Mouse (Mus musculus): ENCODE data around the gene Prrx1. TPM values are rescaled to one million over a fixed set of nuclear protein-coding genes. Genes with fewer than 3 reads are reported as not detected.

Gene Prrx1
- polyA plus RNA-seq, 1 experiment from 2014 or later: 0.04 TPM

- no peak for ATAC-seq
- in situ Hi-C loops (cut with MboI; ENCODE audit: low pct_unique_long_range_greater_than_20kb): no loop called here
- CTCF ChIA-PET: no interaction called here
- H3K27me3 ChIP-seq: peaks cover 18% of the 10 kb centered on the region
- DNase-seq (ENCODE audit: low read depth, low spot score): no peak
- POLR2A ChIA-PET: no interaction called here
- TF ChIP-seq CTCF (IDR thresholded peaks at IDR 0.05): no peak
These were observed 1.4 kb downstream of the Prrx1 start for GRCm38 (mm10) chr1:163311861-163312811.

GRCm38 (mm10) chr1:163311006-163311836 lies 2.3 kb downstream of the Prrx1 start:
- CTCF ChIA-PET: interaction anchor here (1.3 kb wide), 1 partner anchor 10 kb away, joined by 3 read pairs; no protein-coding TSS in a partner anchor
- no peak for ATAC-seq
- in situ Hi-C loops (cut with MboI; ENCODE audit: low pct_unique_long_range_greater_than_20kb): no loop called here
- peaks cover 18% of the 10 kb centered on the region for H3K27me3 ChIP-seq
- POLR2A ChIA-PET: no interaction called here
- no peak for DNase-seq (ENCODE audit: low read depth, low spot score)
- TF ChIP-seq CTCF (IDR thresholded peaks at IDR 0.05): no peak

- ChIA-PET POLR2A (no interaction called here), CTCF (interaction anchor here (1.1 to 1.3 kb wide), 2 partner anchors 9 to 11 kb away, joined by 3 read pairs; no protein-coding TSS in a partner anchor)
- in situ Hi-C loops (cut with MboI; ENCODE audit: low pct_unique_long_range_greater_than_20kb): no loop called here
- H3K27me3 ChIP-seq: peaks cover 18% of the 10 kb centered on the region
- no peak for ATAC-seq
- no peak for DNase-seq (ENCODE audit: low read depth, low spot score)
- no peak for TF ChIP-seq CTCF (IDR thresholded peaks at IDR 0.05)
These were observed 3.3 kb downstream of the Prrx1 start for GRCm38 (mm10) chr1:163310023-163310754.

GRCm38 (mm10) chr1:163309466-163309865 lies 4.0 kb downstream of the Prrx1 start:
- H3K27me3 ChIP-seq: peaks cover 18% of the 10 kb centered on the region
- ChIA-PET CTCF (interaction anchor here (1.1 to 1.3 kb wide), 2 partner anchors 10 to 12 kb away, joined by 3 read pairs; no protein-coding TSS in a partner anchor), POLR2A (no interaction called here)
- ATAC-seq: no peak
- no peak for DNase-seq (ENCODE audit: low read depth, low spot score)
- in situ Hi-C loops (cut with MboI; ENCODE audit: low pct_unique_long_range_greater_than_20kb): no loop called here
- no peak for TF ChIP-seq CTCF (IDR thresholded peaks at IDR 0.05)

- in situ Hi-C loops (cut with MboI; ENCODE audit: low pct_unique_long_range_greater_than_20kb): no loop called here
- ChIA-PET CTCF (no interaction called here), POLR2A (no interaction called here)
- peaks cover 18% of the 10 kb centered on the region for H3K27me3 ChIP-seq
- TF ChIP-seq CTCF (IDR thresholded peaks at IDR 0.05): no peak
- DNase-seq (ENCODE audit: low read depth, low spot score) (no peak), ATAC-seq (no peak)
These were observed 4.9 kb downstream of the Prrx1 start for GRCm38 (mm10) chr1:163308631-163309030.

- peaks cover 14% of the 10 kb centered on the region for H3K27me3 ChIP-seq
- in situ Hi-C loops (cut with MboI; ENCODE audit: low pct_unique_long_range_greater_than_20kb): no loop called here
- ChIA-PET POLR2A (no interaction called here), CTCF (no interaction called here)
- DNase-seq (ENCODE audit: low read depth, low spot score): no peak
- ATAC-seq: no peak
- no peak for TF ChIP-seq CTCF (IDR thresholded peaks at IDR 0.05)
These were observed 5.8 kb downstream of the Prrx1 start for GRCm38 (mm10) chr1:163307706-163308105.

- H3K27me3 ChIP-seq: peaks cover 4% of the 10 kb centered on the region
- ChIA-PET CTCF (interaction anchor here (0.7 to 1.4 kb wide), 2 partner anchors 11 to 16 kb away, joined by 3 read pairs; no protein-coding TSS in a partner anchor), POLR2A (no interaction called here)
- DNase-seq (ENCODE audit: low read depth, low spot score): no peak
- in situ Hi-C loops (cut with MboI; ENCODE audit: low pct_unique_long_range_greater_than_20kb): no loop called here
- no peak for TF ChIP-seq CTCF (IDR thresholded peaks at IDR 0.05)
- no peak for ATAC-seq
These were observed 7.6 kb downstream of the Prrx1 start for GRCm38 (mm10) chr1:163305956-163306355.

- no peak for TF ChIP-seq CTCF (IDR thresholded peaks at IDR 0.05)
- DNase-seq (ENCODE audit: low read depth, low spot score) (no peak), ATAC-seq (no peak)
- H3K27me3 ChIP-seq: no peaks in the 10 kb centered on the region
- in situ Hi-C loops (cut with MboI; ENCODE audit: low pct_unique_long_range_greater_than_20kb): no loop called here
- POLR2A ChIA-PET: no interaction called here
- CTCF ChIA-PET: interaction anchor here (1.4 to 1.7 kb wide), 3 partner anchors 12 to 66 kb away, joined by 3 to 5 read pairs (median 3); no protein-coding TSS in a partner anchor
These were observed 8.7 kb downstream of the Prrx1 start for GRCm38 (mm10) chr1:163304837-163305236.

- ATAC-seq (no peak), DNase-seq (ENCODE audit: low read depth, low spot score) (no peak)
- in situ Hi-C loops (cut with MboI; ENCODE audit: low pct_unique_long_range_greater_than_20kb): no loop called here
- TF ChIP-seq CTCF (IDR thresholded peaks at IDR 0.05): no peak
- no peaks in the 10 kb centered on the region for H3K27me3 ChIP-seq
- ChIA-PET POLR2A (interaction anchor here (0.9 kb wide), 1 partner anchor 9 kb away, joined by 3 read pairs; no protein-coding TSS in a partner anchor), CTCF (interaction anchor here (0.8 kb wide), 1 partner anchor 15 kb away, joined by 3 read pairs; no protein-coding TSS in a partner anchor)
These were observed 11.2 kb downstream of the Prrx1 start for GRCm38 (mm10) chr1:163302292-163302691.

GRCm38 (mm10) chr1:163293152-163293551 lies 20.4 kb downstream of the Prrx1 start:
- in situ Hi-C loops (cut with MboI; ENCODE audit: low pct_unique_long_range_greater_than_20kb): no loop called here
- no peaks in the 10 kb centered on the region for H3K27me3 ChIP-seq
- ChIA-PET CTCF (interaction anchor here (1.5 to 1.7 kb wide), 2 partner anchors 9 to 11 kb away, joined by 5 read pairs; no protein-coding TSS in a partner anchor), POLR2A (interaction anchor here (1.5 kb wide), 1 partner anchor 9 kb away, joined by 3 read pairs; no protein-coding TSS in a partner anchor)
- TF ChIP-seq CTCF (IDR thresholded peaks at IDR 0.05): no peak
- DNase-seq (ENCODE audit: low read depth, low spot score): no peak
- ATAC-seq: no peak

Data from Patski (cell line).